Mouse (Mus musculus): ENCODE measurements around the gene Tnfaip8l3.

DNA sequence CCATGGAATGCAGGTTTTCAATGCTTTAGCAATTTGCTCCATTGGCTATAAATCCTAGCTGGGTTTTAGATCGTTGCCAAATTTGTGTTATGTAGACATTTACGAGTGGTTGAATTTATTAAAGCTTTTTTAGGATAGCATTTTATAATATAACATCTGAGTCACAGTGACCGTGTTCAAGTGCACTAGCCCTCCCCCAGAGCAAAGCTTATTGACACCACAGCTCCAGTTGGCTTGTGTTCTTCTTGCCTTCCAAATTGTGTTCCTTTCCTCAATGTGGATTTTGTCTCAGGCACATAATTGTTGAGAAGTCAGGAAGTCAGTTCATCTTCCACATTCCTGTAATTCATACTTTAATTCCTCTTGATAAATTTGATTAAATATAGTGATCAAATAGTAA, 6.7 kb upstream of the Tnfaip8l3 start:
- TF ChIP-seq CTCF (IDR thresholded peaks at IDR 0.05; ENCODE audit: low read depth) (no peak), EP300 (IDR thresholded peaks at IDR 0.05; ENCODE audit: low read depth) (no peak)
